Mouse (Mus musculus) intestine, embryonic 15.5 days (tissue): ENCODE data around the gene Limd2. TPM values are rescaled to one million over a fixed set of nuclear protein-coding genes. Genes with fewer than 3 reads are reported as not detected.
"Not testable (repeated sequence)": the region's sequence is repeated elsewhere in the genome, so short reads cannot be mapped to it uniquely, and the experiment has no call there.

ENCODE experiments used
- ATAC-seq: fragments of 200-750 bp; cut with Nextera tagmentation; 2 replicates; pipeline ENCODE4 v1.8.0; 2017; ENCODE audit warnings: moderate TSS enrichment, moderate library complexity
- H3K27ac ChIP-seq: fragments of 300-500 bp; sonication (generic); 2 replicates; pipeline ENCODE4 v1.5.1; 2015; ENCODE audit warnings: mild to moderate bottlenecking, inconsistent platforms
- H3K27me3 ChIP-seq: fragments of 300-500 bp; sonication (generic); replicated peaks from 2 replicates; pipeline ENCODE4 v1.6.1; 2015; ENCODE audit warnings: inconsistent platforms
- H3K36me3 ChIP-seq: fragments of 300-500 bp; sonication (generic); 2 replicates; pipeline ENCODE4 v1.6.1; 2015; ENCODE audit warnings: inconsistent platforms
- H3K4me1 ChIP-seq: fragments of 300-500 bp; sonication (generic); replicated peaks from 2 replicates; pipeline ENCODE4 v1.6.1; 2015; ENCODE audit warnings: inconsistent platforms
- H3K4me2 ChIP-seq: fragments of 300-500 bp; sonication (generic); replicated peaks from 2 replicates; pipeline ENCODE4 v1.6.1; 2015; ENCODE audit warnings: mild to moderate bottlenecking, inconsistent platforms
- H3K4me3 ChIP-seq: fragments of 300-500 bp; sonication (generic); replicated peaks from 2 replicates; pipeline ENCODE4 v1.5.1; 2015; ENCODE audit warnings: inconsistent platforms
- H3K9ac ChIP-seq: fragments of 300-500 bp; sonication (generic); 2 replicates; pipeline ENCODE4 v1.6.1; 2015; ENCODE audit warnings: inconsistent platforms
- H3K9me3 ChIP-seq: fragments of 300-500 bp; sonication (generic); 2 replicates; pipeline ENCODE4 v1.6.1; 2016; ENCODE audit warnings: inconsistent platforms
- WGBS: fragments of 180-500 bp; shearing (Covaris S2); methylation state at CpG from one replicate; pipeline ENCODE4 v1.1.7; 2015; 5-methylcytosine and 5-hydroxymethylcytosine counted together
- polyA plus RNA-seq: library from polyadenylated mRNA; unstranded; fragments of >200 nt; fragmentation: Nextera tagmentation; extraction: Ambion mirVana; gene quantifications from 2 replicates; pipeline ENCODE4 v1.2.1, GENCODE M21; 2015

Limd2 gene
- polyA plus RNA-seq = 94.0 and 108 TPM in 2 replicates

GRCm38 (mm10) chr11:106160841-106161721 is at the start of gene Limd2, which contains the start of gene Gm10840:
Gene Limd2, minus strand, starts transcription at chr11:106160860.
Gene Gm10840, plus strand, starts transcription at chr11:106160850.
- Histone ChIP-seq H3K4me2 (peak within 1 kb of the TSS; percentile 92), H3K4me3 (peak within 1 kb of the TSS; percentile 80), H3K27me3 (no peaks in the 10 kb centered on the region), H3K27ac (peak within 1 kb of the TSS; percentile 92), H3K4me1 (peaks cover 31% of the 10 kb centered on the region), H3K9ac (peak within 1 kb of the TSS; percentile 89), H3K9me3 (no peaks in the 10 kb centered on the region), H3K36me3 (0 out of 2 replicates have a peak, but pooled peaks cover 13% of the 10 kb centered on the region)
- ATAC-seq = peak; percentile 39
- 34% methylated on average over 22 of the region's 22 CpGs for WGBS

GRCm38 (mm10) chr11:106202123-106202465 is 41.4 kb upstream of the Limd2 start, which contains the start of gene Strada:
Gene Strada, minus strand, starts transcription at chr11:106202168.
- H3K4me1 ChIP-seq = no peaks in the 10 kb centered on the region
- peaks cover 43% of the 10 kb centered on the region for H3K36me3 ChIP-seq
- ATAC-seq = no peak
- no peak within 1 kb of the TSS for H3K27ac ChIP-seq
- no peaks in the 10 kb centered on the region for H3K9me3 ChIP-seq
- H3K4me3 ChIP-seq = no peak within 1 kb of the TSS
- 82% methylated on average over 5 of the region's 5 CpGs for WGBS
- no peaks in the 10 kb centered on the region for H3K27me3 ChIP-seq
- no peak within 1 kb of the TSS for H3K4me2 ChIP-seq
- H3K9ac ChIP-seq = no peak within 1 kb of the TSS

- Histone ChIP-seq H3K27me3 (no peaks in the 10 kb centered on the region), H3K9ac (no peak overlapping the region), H3K4me2 (no peak overlapping the region), H3K9me3 (no peaks in the 10 kb centered on the region), H3K36me3 (peaks cover 40% of the 10 kb centered on the region), H3K27ac (no peak overlapping the region), H3K4me1 (no peaks in the 10 kb centered on the region), H3K4me3 (no peak overlapping the region)
- ATAC-seq = no peak
- 95% methylated on average over 19 of the region's 19 CpGs for WGBS
Observed at GRCm38 (mm10) chr11:106201337-106202122, 40.9 kb upstream of the Limd2 start.

- no peak for ATAC-seq
- peaks cover 40% of the 10 kb centered on the region for H3K36me3 ChIP-seq
- H3K27me3 ChIP-seq = no peaks in the 10 kb centered on the region
- H3K27ac ChIP-seq = no peak overlapping the region
- 72% methylated on average over 6 of the region's 6 CpGs for WGBS
- H3K9me3 ChIP-seq = no peaks in the 10 kb centered on the region
- H3K4me3 ChIP-seq = no peak overlapping the region
- no peak overlapping the region for H3K4me2 ChIP-seq
- no peak overlapping the region for H3K9ac ChIP-seq
- H3K4me1 ChIP-seq = no peaks in the 10 kb centered on the region
Observed at GRCm38 (mm10) chr11:106200756-106201155, 40.1 kb upstream of the Limd2 start.

- not testable (repeated sequence) for H3K9ac ChIP-seq, H3K4me3 ChIP-seq, H3K27ac ChIP-seq, H3K4me1 ChIP-seq, H3K4me2 ChIP-seq, H3K27me3 ChIP-seq, ATAC-seq, H3K9me3 ChIP-seq
- 94% methylated on average over 7 of the region's 7 CpGs for WGBS
- peaks cover 36% of the 10 kb centered on the region for H3K36me3 ChIP-seq
Observed at GRCm38 (mm10) chr11:106199997-106200396, 39.3 kb upstream of the Limd2 start.

GRCm38 (mm10) chr11:106198277-106198676 is 37.6 kb upstream of the Limd2 start:
- no peak for ATAC-seq
- Histone ChIP-seq H3K9me3 (no peaks in the 10 kb centered on the region), H3K27me3 (no peaks in the 10 kb centered on the region), H3K27ac (no peak overlapping the region), H3K9ac (no peak overlapping the region), H3K4me2 (no peak overlapping the region), H3K36me3 (peaks cover 28% of the 10 kb centered on the region), H3K4me3 (no peak overlapping the region), H3K4me1 (0 out of 2 replicates have a peak, but pooled peaks cover 3% of the 10 kb centered on the region)
- WGBS = 80% methylated on average over 4 of the region's 4 CpGs

GRCm38 (mm10) chr11:106195341-106195740 is 34.7 kb upstream of the Limd2 start:
- no peak overlapping the region for H3K27ac ChIP-seq
- H3K9me3 ChIP-seq = no peaks in the 10 kb centered on the region
- no peaks in the 10 kb centered on the region for H3K27me3 ChIP-seq
- ATAC-seq = no peak
- 0 out of 2 replicates have a peak, but pooled peaks cover 3% of the 10 kb centered on the region for H3K4me1 ChIP-seq
- H3K4me3 ChIP-seq = no peak overlapping the region
- no peak overlapping the region for H3K9ac ChIP-seq
- H3K4me2 ChIP-seq = no peak overlapping the region
- H3K36me3 ChIP-seq = peaks cover 6% of the 10 kb centered on the region; the same call in 1 of the 2 replicates

- Histone ChIP-seq H3K4me1 (0 out of 2 replicates have a peak, but pooled peaks cover 3% of the 10 kb centered on the region), H3K4me2 (no peak overlapping the region), H3K9ac (no peak overlapping the region), H3K27me3 (no peaks in the 10 kb centered on the region), H3K9me3 (no peaks in the 10 kb centered on the region), H3K36me3 (peaks cover 6% of the 10 kb centered on the region; the same call in 1 of the 2 replicates), H3K27ac (no peak overlapping the region), H3K4me3 (no peak overlapping the region)
- no peak for ATAC-seq
- 89% methylated on average over 7 of the region's 7 CpGs for WGBS
Observed at GRCm38 (mm10) chr11:106194891-106195290, 34.2 kb upstream of the Limd2 start.

GRCm38 (mm10) chr11:106194155-106194541 is 33.5 kb upstream of the Limd2 start:
- Histone ChIP-seq H3K9me3 (no peaks in the 10 kb centered on the region), H3K27me3 (no peaks in the 10 kb centered on the region), H3K4me2 (peak overlapping the region; percentile 81), H3K27ac (peak overlapping the region; percentile 80), H3K4me1 (0 out of 2 replicates have a peak, but pooled peaks cover 3% of the 10 kb centered on the region), H3K36me3 (peaks cover 6% of the 10 kb centered on the region; the same call in 1 of the 2 replicates), H3K4me3 (peak overlapping the region; percentile 80), H3K9ac (peak overlapping the region; percentile 52)
- 33% methylated on average over 3 of the region's 3 CpGs for whole genome bisulfite sequencing
- ATAC-seq = no peak

- H3K4me1 ChIP-seq = 0 out of 2 replicates have a peak, but pooled peaks cover 3% of the 10 kb centered on the region
- H3K36me3 ChIP-seq = peaks cover 6% of the 10 kb centered on the region; the same call in 1 of the 2 replicates
- no peaks in the 10 kb centered on the region for H3K27me3 ChIP-seq
- H3K4me2 ChIP-seq = peak overlapping the region; percentile 81
- peak overlapping the region; percentile 80 for H3K4me3 ChIP-seq
- no peaks in the 10 kb centered on the region for H3K9me3 ChIP-seq
- H3K27ac ChIP-seq = peak overlapping the region; percentile 81
- H3K9ac ChIP-seq = peak overlapping the region; percentile 74
- ATAC-seq = peak; percentile 99
- under 1% methylated on average over 44 of the region's 44 CpGs for WGBS
Observed at GRCm38 (mm10) chr11:106193371-106194154, 32.9 kb upstream of the Limd2 start.

- peak overlapping the region; percentile 81 for H3K27ac ChIP-seq
- WGBS = 9% methylated on average over 19 of the region's 19 CpGs
- H3K4me1 ChIP-seq = 0 out of 2 replicates have a peak, but pooled peaks cover 3% of the 10 kb centered on the region
- ATAC-seq = no peak
- no peaks in the 10 kb centered on the region for H3K27me3 ChIP-seq
- H3K9ac ChIP-seq = peak overlapping the region; percentile 74
- no peaks in the 10 kb centered on the region for H3K9me3 ChIP-seq
- peak overlapping the region; percentile 81 for H3K4me2 ChIP-seq
- 0 out of 2 replicates have a peak, but pooled peaks cover 2% of the 10 kb centered on the region for H3K36me3 ChIP-seq
- H3K4me3 ChIP-seq = peak overlapping the region; percentile 80
Observed at GRCm38 (mm10) chr11:106192657-106193370, 32.2 kb upstream of the Limd2 start.
